Mouse (Mus musculus) cortical plate, adult 2 months (tissue): ENCODE measurements around the gene Btbd3.

Experiments
- CTCF ChIP-seq: fragments of 200-500 bp; IDR thresholded peaks from 2 replicates; pipeline ENCODE4 v1.5.1; 2011; ENCODE audit warnings: mild to moderate bottlenecking, control low read depth, low read length; ENCODE audit not compliant: insufficient read depth; ENCODE audit errors: extremely low read depth
- POLR2A ChIP-seq: fragments of 200-500 bp; IDR thresholded peaks from 2 replicates; pipeline ENCODE4 v1.6.1; 2011; ENCODE audit warnings: mild to moderate bottlenecking, low read length, control low read depth; ENCODE audit not compliant: insufficient read depth; ENCODE audit errors: extremely low read depth

DNA sequence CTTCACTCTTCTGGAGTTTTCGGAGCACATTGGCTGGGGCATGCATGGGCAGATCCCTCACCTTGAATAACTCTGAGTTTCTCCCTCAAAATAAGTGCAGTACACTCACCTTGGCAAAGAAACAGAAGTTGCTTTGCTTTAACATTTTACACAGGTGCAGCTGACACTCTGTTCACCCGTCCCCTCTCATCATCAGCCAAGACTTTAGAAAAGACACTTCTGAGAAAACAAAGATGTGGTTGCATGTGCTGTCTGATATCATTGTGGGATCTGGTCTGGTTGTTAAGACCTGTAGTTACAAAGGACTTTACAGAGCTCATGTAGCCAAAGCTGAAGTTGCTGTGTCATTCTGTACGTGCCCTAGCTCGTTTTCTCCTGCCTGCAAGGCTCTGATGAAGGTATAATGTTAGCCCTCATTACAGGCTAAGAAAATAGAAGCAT lies 64.7 kb downstream of the Btbd3 start:
- TF ChIP-seq POLR2A (no peak), CTCF (no peak)
